Mouse (Mus musculus) retina, postnatal 1 day (tissue): ENCODE measurements around the gene Bcas2.
"Not testable (repeated sequence)": the region's sequence is repeated elsewhere in the genome, so short reads cannot be mapped to it uniquely, and the experiment has no call there.

Source experiments
- DNase-seq: peaks from one replicate; pipeline ENCODE4 v3.0.0-alpha.2; 2012

The Bcas2 gene

DNA sequence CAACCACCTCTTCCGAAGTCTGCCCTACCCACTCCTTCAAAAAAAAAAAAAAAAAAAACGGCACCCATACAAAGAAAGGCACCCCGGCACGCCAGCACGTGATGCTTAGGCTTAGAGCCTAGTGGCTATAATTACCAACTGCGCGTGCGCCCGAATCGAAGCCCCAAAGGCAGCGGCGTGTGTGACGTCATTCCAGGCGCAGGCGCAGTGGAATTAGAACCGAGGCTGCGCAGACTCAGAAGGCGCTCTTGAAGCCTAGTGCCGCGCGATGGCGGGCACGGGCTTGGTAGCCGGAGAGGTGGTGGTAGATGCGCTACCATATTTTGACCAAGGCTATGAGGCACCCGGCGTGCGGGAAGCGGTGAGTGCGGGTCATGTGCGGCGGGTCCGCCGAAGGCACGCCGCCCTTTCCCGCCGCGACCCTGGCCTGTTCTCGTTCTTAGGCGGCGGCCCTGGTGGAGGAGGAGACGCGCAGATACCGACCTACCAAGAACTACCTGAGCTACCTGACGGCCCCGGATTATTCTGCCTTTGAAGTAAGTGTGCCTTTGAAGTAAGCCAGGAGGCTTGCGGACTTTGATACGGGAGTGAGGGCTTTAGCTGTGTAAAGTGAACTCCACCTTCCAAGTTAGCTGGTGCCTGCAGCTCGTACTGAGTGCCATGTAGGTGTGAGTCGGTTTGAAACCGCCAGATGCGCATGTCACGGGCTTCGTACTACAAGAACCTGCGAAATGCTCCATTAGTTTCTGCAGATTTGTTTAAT is at the start of gene Bcas2:
Gene Bcas2 (plus strand): TSS at position 151 of the 763 bp plus-strand sequence.
- peak; percentile 98 for DNase-seq

DNA sequence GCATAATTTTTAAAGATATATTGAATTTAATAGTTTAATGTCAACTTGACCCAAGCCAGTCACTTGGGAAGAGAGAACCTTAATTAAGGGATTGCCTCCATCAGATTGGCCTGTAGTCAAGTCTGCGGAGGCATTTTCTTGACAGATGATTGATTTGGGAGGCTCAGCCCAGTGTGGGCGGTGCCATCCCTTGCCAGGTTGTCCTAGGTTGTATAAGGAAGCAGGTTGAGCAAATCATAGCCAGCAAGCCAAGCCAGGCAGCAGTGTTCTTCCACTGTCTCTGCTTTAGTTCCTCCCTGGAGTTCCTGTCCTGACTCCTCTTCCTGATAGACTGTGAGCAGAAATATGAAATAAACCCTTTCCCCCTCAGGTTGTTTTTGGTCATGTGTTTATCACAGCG is 47.8 kb upstream of the Bcas2 start:
- DNase-seq: no peak

GRCm38 (mm10) chr3:103126138-103126537 is 45.3 kb upstream of the Bcas2 start:
- no peak for DNase-seq

- DNase-seq: no peak
These were observed 44.3 kb upstream of the Bcas2 start for GRCm38 (mm10) chr3:103127177-103127576.

DNA sequence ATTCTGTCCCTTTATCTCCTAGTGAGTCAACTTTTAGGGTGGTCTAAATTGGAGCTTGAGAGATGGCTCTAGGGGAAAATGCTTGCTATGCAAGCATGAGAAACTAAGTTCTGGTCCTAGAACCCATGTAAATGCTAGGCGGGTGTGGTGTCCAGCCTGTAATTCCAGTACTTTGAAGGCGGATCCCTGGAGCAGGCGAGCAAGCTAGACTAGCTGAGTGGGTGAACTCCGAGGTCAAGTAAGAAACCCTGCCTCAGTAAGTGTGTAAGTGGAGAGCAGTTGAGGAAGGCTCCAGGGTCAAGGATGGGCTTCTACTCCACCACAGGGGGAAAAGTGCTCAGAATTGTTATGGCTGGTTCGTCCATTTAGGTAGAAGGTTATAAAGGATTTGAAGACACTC is 43.7 kb upstream of the Bcas2 start:
- DNase-seq: no peak

- DNase-seq: no peak
These were observed 43.2 kb upstream of the Bcas2 start for GRCm38 (mm10) chr3:103128251-103128650.

DNA sequence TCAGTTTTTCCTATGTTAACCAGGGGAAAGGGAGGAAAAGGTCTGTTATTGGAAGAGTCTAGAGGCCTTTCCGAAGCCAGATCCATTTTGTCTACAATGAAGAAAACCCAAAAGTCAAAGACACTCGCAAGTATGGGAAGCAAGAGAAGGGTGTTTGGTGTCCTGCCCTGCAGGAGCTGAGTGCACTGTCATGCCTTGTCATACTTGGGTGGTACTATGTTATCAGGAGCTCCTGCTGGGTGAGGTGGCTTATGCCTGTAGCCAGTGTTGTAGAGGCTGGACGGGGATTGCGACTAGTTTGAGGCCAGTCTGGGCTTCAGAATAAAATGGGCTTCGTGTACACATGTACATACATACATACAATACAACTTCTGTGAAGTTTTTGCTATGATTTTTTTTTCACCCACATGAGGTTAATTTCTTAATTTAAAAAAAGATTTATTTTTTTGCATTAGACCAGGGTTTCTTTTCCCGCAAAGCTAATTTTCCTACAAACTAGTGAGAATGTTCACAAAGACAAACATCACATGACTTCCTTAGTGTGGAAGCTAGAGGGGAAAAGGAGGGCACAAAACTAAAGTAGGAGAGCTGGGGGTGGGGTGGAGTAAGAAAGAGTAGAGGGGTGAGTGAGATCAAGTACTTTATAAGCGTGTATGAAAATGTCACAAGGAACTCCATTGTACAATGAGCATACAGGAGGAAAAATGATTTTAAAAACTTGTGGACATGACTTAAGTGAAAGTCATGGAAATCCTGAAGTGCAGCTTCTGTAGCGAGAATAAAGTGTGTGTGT is 41.9 kb upstream of the Bcas2 start:
- DNase-seq: no peak

- peak; percentile 69 for DNase-seq
These were observed 41.2 kb upstream of the Bcas2 start for GRCm38 (mm10) chr3:103130236-103130751.

DNA sequence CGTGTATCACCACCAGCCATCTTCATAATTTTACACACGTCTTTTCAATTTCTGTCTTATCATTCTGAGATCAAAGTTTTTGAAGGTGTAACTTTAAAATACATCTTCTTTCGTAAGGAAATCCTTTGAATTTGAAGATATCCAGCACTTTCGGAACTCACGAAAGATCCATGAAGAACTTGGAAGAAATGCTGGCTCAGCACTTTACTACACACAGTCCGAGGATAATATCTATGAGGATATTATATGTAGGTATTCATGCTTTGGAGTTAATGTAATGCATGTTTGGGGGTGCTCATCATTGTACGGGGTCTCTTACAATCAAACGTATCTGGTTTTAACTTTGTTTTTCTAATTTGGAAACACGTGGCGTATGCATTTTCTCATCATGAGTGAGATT is 38.4 kb upstream of the Bcas2 start:
- no peak for DNase-seq

DNA sequence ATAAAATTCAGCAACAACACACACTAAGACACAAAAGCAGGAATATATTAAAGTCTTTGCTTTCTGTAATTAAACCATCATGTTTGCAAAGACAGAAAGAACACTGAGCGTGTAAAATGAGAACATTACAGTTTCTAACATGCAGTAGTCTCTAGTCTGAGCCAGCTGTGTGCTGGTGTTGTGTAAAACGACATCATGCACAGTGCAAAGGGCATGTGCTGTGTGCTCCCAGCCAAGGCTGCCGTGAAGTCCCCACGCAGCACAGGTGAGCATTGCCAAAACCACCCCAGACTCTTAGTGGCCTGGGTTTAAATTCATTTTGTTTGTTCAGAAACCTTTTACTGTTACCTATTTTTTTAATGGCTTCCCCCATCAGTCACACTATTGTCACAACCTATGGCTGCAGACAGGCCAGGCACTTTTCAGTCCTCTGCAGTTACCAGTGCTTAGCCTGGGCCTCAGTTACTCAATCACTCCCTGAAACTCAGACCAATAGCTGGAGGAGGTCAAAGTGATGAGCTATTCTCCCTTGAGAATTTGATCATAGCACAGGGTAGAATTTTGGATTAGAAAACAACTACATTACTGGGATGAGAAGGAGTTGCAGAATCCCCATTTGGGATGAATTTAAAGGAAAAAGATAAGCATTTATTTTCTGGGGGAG is 34.9 kb upstream of the Bcas2 start:
- no peak for DNase-seq

DNA sequence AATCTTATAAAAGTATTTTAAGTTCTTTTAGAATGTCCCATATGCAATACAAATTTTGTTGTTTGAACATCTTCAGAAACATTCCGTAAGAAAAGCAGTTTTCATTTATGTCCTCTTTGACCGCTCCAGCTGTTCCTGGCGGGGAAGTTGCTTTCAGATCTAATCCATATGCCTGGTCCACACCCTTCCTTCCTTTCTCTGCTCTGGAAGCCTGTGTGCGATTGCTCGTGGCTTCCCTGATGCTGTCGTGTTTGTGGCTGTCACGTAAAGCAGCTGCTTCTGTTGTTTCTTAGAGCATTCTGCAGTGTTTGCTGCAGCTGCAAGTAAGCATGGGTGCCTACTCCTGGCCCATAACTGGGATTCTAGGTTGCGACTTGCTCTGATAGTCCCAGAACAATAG is 32.4 kb upstream of the Bcas2 start:
- no peak for DNase-seq

DNA sequence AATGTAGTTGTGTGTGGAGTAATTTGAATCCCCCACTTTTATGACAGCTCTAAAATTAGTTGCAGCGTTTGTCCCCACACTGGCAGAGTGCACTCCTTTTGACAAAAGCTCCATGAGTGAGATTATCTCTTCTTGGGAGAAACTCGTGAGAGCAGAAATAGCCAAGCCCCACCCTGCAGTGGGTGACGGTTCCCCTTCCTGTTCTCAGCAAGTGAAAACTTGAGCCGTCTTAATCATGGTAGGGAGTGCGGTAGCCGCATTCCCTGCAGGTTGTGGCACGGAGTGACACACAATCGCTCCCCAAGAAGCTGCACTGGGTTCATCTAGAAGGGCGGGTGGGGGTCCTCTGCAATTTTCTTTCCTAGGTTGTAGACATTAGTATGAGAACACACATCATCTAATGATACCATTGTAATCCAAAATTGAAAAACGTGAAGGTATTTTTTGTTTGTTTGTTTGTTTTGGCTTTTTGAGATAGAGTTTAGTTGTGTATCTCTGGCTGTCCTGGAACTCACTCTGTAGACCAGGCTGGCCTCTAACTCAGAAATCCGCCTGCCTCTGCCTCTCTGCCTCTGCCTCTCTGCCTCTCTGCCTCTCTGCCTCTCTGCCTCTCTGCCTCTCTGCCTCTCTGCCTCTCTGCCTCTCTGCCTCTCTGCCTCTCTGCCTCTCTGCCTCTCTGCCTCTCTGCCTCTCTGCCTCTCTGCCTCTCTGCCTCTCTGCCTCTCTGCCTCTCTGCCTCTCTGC is 31.2 kb upstream of the Bcas2 start:
- not testable (repeated sequence) for DNase-seq

- no peak for DNase-seq
These were observed 30.2 kb upstream of the Bcas2 start for GRCm38 (mm10) chr3:103141287-103141686.

GRCm38 (mm10) chr3:103142366-103142765 is 29.1 kb upstream of the Bcas2 start:
- no peak for DNase-seq

DNA sequence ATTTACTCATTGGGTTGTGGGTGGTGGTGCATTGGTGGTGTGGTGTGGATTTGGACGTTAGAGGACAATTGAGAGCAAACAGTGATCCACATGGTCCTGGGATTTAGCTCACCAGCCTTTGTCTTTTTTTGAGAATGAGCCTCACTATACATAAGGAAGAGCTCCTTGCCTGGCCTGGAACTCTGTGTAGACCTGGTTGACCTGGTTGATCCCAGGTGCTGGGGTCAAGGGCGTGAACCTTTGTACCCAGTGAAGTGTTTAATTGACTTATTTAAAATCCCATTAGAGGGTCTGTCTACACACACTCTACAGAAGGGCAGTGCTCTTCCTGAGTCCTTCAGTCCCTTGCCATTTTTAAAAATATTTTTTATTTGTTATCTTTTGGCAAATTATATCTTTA is 26.1 kb upstream of the Bcas2 start:
- DNase-seq: no peak

GRCm38 (mm10) chr3:103145791-103146190 is 25.7 kb upstream of the Bcas2 start:
- DNase-seq: no peak

GRCm38 (mm10) chr3:103146330-103147166 is 24.9 kb upstream of the Bcas2 start:
- DNase-seq: no peak

DNA sequence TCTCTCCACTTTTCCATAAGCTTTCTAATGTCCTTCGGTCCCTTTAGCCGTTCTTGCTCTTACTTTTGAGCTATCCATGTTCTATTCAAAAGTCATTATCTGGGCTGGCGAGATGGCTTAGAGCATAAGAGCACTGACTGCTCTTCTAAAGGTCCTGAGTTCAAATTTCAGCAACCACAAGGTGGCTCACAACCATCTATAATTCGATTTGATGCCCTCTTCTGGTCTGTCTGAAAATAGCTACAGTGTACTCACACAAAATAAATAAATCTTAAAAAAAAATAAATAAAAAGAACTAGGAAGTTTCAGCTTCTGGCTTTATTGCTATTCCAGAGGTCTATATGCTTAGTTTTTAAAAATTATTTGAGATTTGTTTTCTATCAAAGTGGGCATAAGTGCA is 23.7 kb upstream of the Bcas2 start:
- no peak for DNase-seq

DNA sequence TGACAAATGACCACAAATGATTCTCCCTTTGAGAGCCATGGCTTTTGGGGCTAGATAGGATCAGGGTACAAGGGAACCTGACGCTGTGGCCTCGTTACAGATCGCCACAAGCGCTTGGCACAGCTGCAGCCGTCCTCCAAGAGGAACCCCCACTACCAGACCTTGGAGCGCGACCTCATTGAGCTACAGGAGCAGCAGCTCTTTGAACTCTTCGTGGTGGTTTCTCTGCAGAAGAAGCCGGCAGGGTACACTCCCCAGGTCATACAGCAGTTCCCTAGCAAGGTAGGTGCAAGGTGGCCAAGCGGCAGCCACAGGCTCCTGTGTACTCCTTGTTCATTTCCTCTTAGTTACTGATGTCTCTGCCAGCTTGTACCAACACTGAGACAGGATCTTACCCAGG is 22.5 kb upstream of the Bcas2 start:
- no peak for DNase-seq

GRCm38 (mm10) chr3:103153761-103154160 is 17.7 kb upstream of the Bcas2 start:
- DNase-seq: no peak

DNA sequence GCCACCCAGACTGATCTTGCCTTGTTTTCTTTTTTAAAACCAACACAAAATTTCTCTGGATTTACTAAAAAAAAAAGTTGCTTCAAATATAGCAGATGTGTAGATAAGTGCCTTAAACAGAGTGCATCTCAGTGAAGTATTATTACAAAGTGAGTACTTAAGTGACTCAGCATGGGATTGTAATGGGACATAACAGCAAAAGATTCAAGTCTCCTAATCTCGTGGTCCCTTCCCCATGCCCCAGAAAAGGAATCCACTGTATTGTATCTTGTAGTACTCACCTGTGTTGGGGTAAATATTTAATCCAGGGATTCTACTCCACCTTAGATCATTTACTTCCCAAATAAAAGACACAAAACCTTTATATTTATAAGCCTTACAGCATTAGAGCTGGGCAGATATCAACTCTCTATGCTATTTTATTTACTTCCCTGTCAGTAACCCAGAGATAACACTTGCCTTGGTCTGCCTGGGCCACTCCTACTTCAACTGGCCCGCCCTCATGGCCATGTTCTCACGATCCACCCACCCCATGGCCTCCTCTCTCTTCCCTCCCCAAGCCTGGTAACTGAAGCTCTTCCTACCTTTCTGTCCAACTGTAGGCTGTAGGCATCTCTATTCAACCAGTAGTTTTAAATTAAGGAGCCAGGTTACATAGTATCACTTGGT is 12.1 kb upstream of the Bcas2 start:
- no peak for DNase-seq
